Mouse (Mus musculus): ENCODE measurements around the gene Acbd3. TPM values are rescaled to one million over a fixed set of nuclear protein-coding genes. Genes with fewer than 3 reads are reported as not detected.

The Acbd3 gene
- polyA plus RNA-seq, 1 experiment from 2014 or later, result 24.9 TPM

- H3K4me1 ChIP-seq (replicated peaks), result peaks cover 28% of the 10 kb centered on the region
- no peaks in the 10 kb centered on the region for H3K36me3 ChIP-seq
- ATAC-seq (ENCODE audit: low FRiP score), result peak; percentile 76
- WGBS, result 0% methylated on average over 11 of the region's 11 CpGs
- peak overlapping the region; percentile 45 for H3K4me3 ChIP-seq
- peak overlapping the region; percentile 82 for H3K4me2 ChIP-seq
- H3K27me3 ChIP-seq, result 0 out of 2 replicates have a peak, but pooled peaks cover 9% of the 10 kb centered on the region
- peak overlapping the region; percentile 73 for H3K9ac ChIP-seq
- H3K27ac ChIP-seq, result 0 out of 2 replicates have a peak overlapping the region, but pooled peaks have one; percentile 2
- H3K9me3 ChIP-seq, result no peaks in the 10 kb centered on the region
These were observed 38.0 kb downstream of the Acbd3 start for GRCm38 (mm10) chr1:180763828-180764227.

- Histone ChIP-seq H3K27me3 (0 out of 2 replicates have a peak, but pooled peaks cover 9% of the 10 kb centered on the region), H3K4me1 (replicated peaks) (peaks cover 29% of the 10 kb centered on the region), H3K36me3 (no peaks in the 10 kb centered on the region), H3K9me3 (no peaks in the 10 kb centered on the region), H3K9ac (no peak overlapping the region), H3K4me3 (no peak overlapping the region), H3K4me2 (no peak overlapping the region), H3K27ac (no peak overlapping the region)
- 89% methylated on average over 5 of the region's 5 CpGs for WGBS
- no peak for ATAC-seq (ENCODE audit: low FRiP score)
These were observed 39.5 kb downstream of the Acbd3 start for GRCm38 (mm10) chr1:180765393-180765792.

GRCm38 (mm10) chr1:180766557-180766956 is 40.7 kb downstream of the Acbd3 start:
- Histone ChIP-seq H3K27ac (no peak overlapping the region), H3K9ac (no peak overlapping the region), H3K4me1 (replicated peaks) (peaks cover 29% of the 10 kb centered on the region), H3K9me3 (no peaks in the 10 kb centered on the region), H3K27me3 (0 out of 2 replicates have a peak, but pooled peaks cover 9% of the 10 kb centered on the region), H3K36me3 (no peaks in the 10 kb centered on the region), H3K4me3 (no peak overlapping the region), H3K4me2 (no peak overlapping the region)
- no peak for ATAC-seq (ENCODE audit: low FRiP score)
- 72% methylated on average over 5 of the region's 5 CpGs for WGBS

GRCm38 (mm10) chr1:180767541-180768333 is 41.9 kb downstream of the Acbd3 start:
- H3K4me2 ChIP-seq, result peak overlapping the region; percentile 68
- H3K9me3 ChIP-seq, result no peaks in the 10 kb centered on the region
- H3K27me3 ChIP-seq, result 0 out of 2 replicates have a peak, but pooled peaks cover 4% of the 10 kb centered on the region
- H3K36me3 ChIP-seq, result no peaks in the 10 kb centered on the region
- H3K4me3 ChIP-seq, result peak overlapping the region; percentile 49
- H3K27ac ChIP-seq, result peak overlapping the region; percentile 82
- peak overlapping the region; percentile 81 for H3K9ac ChIP-seq
- peaks cover 29% of the 10 kb centered on the region for H3K4me1 ChIP-seq (replicated peaks)
- 15% methylated on average over 10 of the region's 10 CpGs for WGBS
- peak; percentile 57 for ATAC-seq (ENCODE audit: low FRiP score)

DNA sequence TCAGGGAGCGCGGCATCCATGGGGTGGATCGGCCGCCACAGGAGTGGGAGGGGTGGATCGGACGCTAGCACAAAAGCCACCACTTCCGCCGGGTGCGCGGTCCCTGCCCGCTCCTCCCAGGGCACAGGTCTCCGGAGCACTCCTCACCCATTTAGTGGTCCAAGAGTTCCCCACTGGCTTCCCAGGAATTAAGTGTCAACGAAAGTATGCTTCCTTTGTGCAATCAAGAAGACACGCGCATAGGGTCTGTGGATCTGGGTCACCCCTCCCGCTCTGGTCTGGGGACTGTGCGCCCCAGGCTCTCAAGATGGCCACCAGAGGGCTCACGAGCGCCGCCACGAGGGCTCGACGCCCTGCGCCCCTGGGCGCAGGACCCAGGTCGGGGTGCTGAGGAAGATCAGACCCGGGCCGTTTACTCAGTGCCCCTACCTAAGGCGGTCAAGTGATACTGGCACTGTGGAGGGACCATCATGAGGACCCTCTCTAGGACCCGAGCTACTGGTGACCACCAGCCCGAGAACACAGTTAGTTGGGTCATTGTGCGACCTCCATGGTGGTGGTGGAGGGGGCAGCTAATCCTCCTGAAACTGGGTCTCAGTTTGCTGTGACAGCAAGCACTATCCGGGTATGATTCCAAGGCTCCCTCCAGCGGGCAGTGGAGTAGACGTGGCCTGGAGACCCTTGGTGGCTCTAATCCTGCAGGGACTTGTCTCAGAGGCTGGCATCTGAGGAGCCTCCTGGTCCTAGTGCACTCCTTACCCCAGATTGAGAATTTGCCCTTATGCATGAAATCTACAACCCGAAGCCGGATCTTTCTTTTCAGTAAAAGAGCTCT is 42.7 kb downstream of the Acbd3 start:
- peak overlapping the region; percentile 81 for H3K9ac ChIP-seq
- peak overlapping the region; percentile 82 for H3K27ac ChIP-seq
- no peaks in the 10 kb centered on the region for H3K9me3 ChIP-seq
- ATAC-seq (ENCODE audit: low FRiP score), result peak; percentile 83
- H3K4me3 ChIP-seq, result peak overlapping the region; percentile 49
- no peaks in the 10 kb centered on the region for H3K36me3 ChIP-seq
- no peaks in the 10 kb centered on the region for H3K27me3 ChIP-seq
- WGBS, result 2% methylated on average over 37 of the region's 37 CpGs
- H3K4me2 ChIP-seq, result peak overlapping the region; percentile 68
- H3K4me1 ChIP-seq (replicated peaks), result peaks cover 22% of the 10 kb centered on the region

GRCm38 (mm10) chr1:180771306-180771705 is 45.5 kb downstream of the Acbd3 start:
- no peak overlapping the region for H3K4me2 ChIP-seq
- no peaks in the 10 kb centered on the region for H3K36me3 ChIP-seq
- WGBS, result 88% methylated on average over 5 of the region's 5 CpGs
- peaks cover 29% of the 10 kb centered on the region for H3K4me1 ChIP-seq (replicated peaks)
- H3K27me3 ChIP-seq, result no peaks in the 10 kb centered on the region
- H3K9ac ChIP-seq, result no peak overlapping the region
- H3K9me3 ChIP-seq, result no peaks in the 10 kb centered on the region
- no peak overlapping the region for H3K4me3 ChIP-seq
- ATAC-seq (ENCODE audit: low FRiP score), result no peak
- H3K27ac ChIP-seq, result no peak overlapping the region

- WGBS, result 67% methylated on average over 4 of the region's 4 CpGs
These were observed 45.9 kb downstream of the Acbd3 start for GRCm38 (mm10) chr1:180771722-180772121.

DNA sequence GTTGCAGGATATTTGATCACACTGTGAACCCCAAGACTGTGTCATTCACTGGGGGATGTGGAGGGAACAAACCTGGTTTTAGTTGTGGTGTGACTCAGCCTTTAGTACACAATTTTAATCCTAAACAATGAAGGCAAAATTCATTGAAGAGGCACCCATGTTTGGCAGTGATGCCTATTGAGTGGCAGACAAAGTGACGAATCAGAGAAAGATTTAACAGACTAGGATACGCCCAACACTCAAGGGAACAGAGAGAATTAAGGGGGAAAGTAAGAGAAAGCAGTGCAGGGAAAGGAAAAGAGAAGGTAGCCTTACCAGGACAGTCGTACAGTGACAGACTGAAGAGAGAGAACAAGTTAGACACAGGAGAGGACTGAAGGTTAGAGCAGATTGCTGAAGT is 46.4 kb downstream of the Acbd3 start:
- no peak overlapping the region for H3K9ac ChIP-seq
- H3K9me3 ChIP-seq, result no peaks in the 10 kb centered on the region
- no peak for ATAC-seq (ENCODE audit: low FRiP score)
- H3K36me3 ChIP-seq, result no peaks in the 10 kb centered on the region
- no peak overlapping the region for H3K4me3 ChIP-seq
- H3K4me2 ChIP-seq, result no peak overlapping the region
- WGBS, result 94% methylated on average over 3 of the region's 3 CpGs
- no peaks in the 10 kb centered on the region for H3K27me3 ChIP-seq
- peaks cover 34% of the 10 kb centered on the region for H3K4me1 ChIP-seq (replicated peaks)
- no peak overlapping the region for H3K27ac ChIP-seq

More at GRCm38 (mm10) chr1:180771722-180772121, 45.9 kb downstream of the Acbd3 start:
- H3K9me3 ChIP-seq, result no peaks in the 10 kb centered on the region
- H3K4me3 ChIP-seq, result no peak overlapping the region
- H3K27ac ChIP-seq, result no peak overlapping the region
- H3K4me1 ChIP-seq (replicated peaks), result peaks cover 33% of the 10 kb centered on the region
- H3K36me3 ChIP-seq, result no peaks in the 10 kb centered on the region
- H3K27me3 ChIP-seq, result no peaks in the 10 kb centered on the region
- H3K9ac ChIP-seq, result no peak overlapping the region
- H3K4me2 ChIP-seq, result no peak overlapping the region
- ATAC-seq (ENCODE audit: low FRiP score), result no peak

GRCm38 (mm10) chr1:180774664-180775063 is 48.8 kb downstream of the Acbd3 start:
- WGBS, result 63% methylated on average over 3 of the region's 3 CpGs
- H3K9ac ChIP-seq, result no peak overlapping the region
- H3K4me3 ChIP-seq, result no peak overlapping the region
- no peak overlapping the region for H3K27ac ChIP-seq
- ATAC-seq (ENCODE audit: low FRiP score), result no peak
- H3K4me1 ChIP-seq (replicated peaks), result peaks cover 19% of the 10 kb centered on the region
- 0 out of 2 replicates have a peak, but pooled peaks cover 5% of the 10 kb centered on the region for H3K27me3 ChIP-seq
- no peaks in the 10 kb centered on the region for H3K9me3 ChIP-seq
- H3K4me2 ChIP-seq, result no peak overlapping the region
- H3K36me3 ChIP-seq, result no peaks in the 10 kb centered on the region

GRCm38 (mm10) chr1:180775317-180775716 is 49.5 kb downstream of the Acbd3 start:
- WGBS, result 90% methylated on average over 10 of the region's 10 CpGs
- no peak for ATAC-seq (ENCODE audit: low FRiP score)
- no peak overlapping the region for H3K27ac ChIP-seq
- peaks cover 19% of the 10 kb centered on the region for H3K4me1 ChIP-seq (replicated peaks)
- 0 out of 2 replicates have a peak, but pooled peaks cover 8% of the 10 kb centered on the region for H3K27me3 ChIP-seq
- H3K4me3 ChIP-seq, result no peak overlapping the region
- H3K9ac ChIP-seq, result peak overlapping the region; percentile 51; the same call in 1 of the 2 replicates
- no peaks in the 10 kb centered on the region for H3K36me3 ChIP-seq
- H3K4me2 ChIP-seq, result no peak overlapping the region
- no peaks in the 10 kb centered on the region for H3K9me3 ChIP-seq

- no peak overlapping the region for H3K4me2 ChIP-seq
- H3K4me3 ChIP-seq, result no peak overlapping the region
- no peaks in the 10 kb centered on the region for H3K9me3 ChIP-seq
- 60% methylated on average over 6 of the region's 6 CpGs for WGBS
- ATAC-seq (ENCODE audit: low FRiP score), result no peak
- no peaks in the 10 kb centered on the region for H3K36me3 ChIP-seq
- H3K27me3 ChIP-seq, result 0 out of 2 replicates have a peak, but pooled peaks cover 10% of the 10 kb centered on the region
- peaks cover 19% of the 10 kb centered on the region for H3K4me1 ChIP-seq (replicated peaks)
- H3K27ac ChIP-seq, result peak overlapping the region; percentile 44; the same call in 1 of the 2 replicates
- H3K9ac ChIP-seq, result peak overlapping the region; percentile 51; the same call in 1 of the 2 replicates
These were observed 50.1 kb downstream of the Acbd3 start for GRCm38 (mm10) chr1:180775849-180776493.
